Mouse (Mus musculus) neural tube, embryonic 12.5 days (tissue): Measurements from ENCODE around the gene Ddah2. TPM values are rescaled to one million over a fixed set of nuclear protein-coding genes. Genes with fewer than 3 reads are reported as not detected.
A peak's percentile ranks its signal among the peaks of the same experiment; 100 is the strongest.

Source experiments
- ATAC-seq: fragments of 200-750 bp; cut with Nextera tagmentation; 2 replicates; pipeline ENCODE4 v1.8.0; 2017; ENCODE audit warnings: low read depth, mild to moderate bottlenecking, moderate TSS enrichment, moderate library complexity; ENCODE audit not compliant: low FRiP score
- H3K27ac ChIP-seq: fragments of 300-500 bp; sonication (generic); 2 replicates; pipeline ENCODE4 v1.5.1; 2016
- H3K27me3 ChIP-seq: fragments of 300-500 bp; sonication (generic); replicated peaks from 2 replicates; pipeline ENCODE4 v1.6.1; 2016; ENCODE audit warnings: mild to moderate bottlenecking
- H3K36me3 ChIP-seq: fragments of 300-500 bp; sonication (generic); 2 replicates; pipeline ENCODE4 v1.6.1; 2016; ENCODE audit warnings: mild to moderate bottlenecking
- H3K4me1 ChIP-seq: fragments of 300-500 bp; sonication (generic); 2 replicates; pipeline ENCODE4 v1.6.1; 2016
- H3K4me2 ChIP-seq: fragments of 300-500 bp; sonication (generic); replicated peaks from 2 replicates; pipeline ENCODE4 v1.6.1; 2016; ENCODE audit warnings: mild to moderate bottlenecking
- H3K4me3 ChIP-seq: fragments of 300-500 bp; sonication (generic); 2 replicates; pipeline ENCODE4 v1.5.1; 2016
- H3K9ac ChIP-seq: fragments of 300-500 bp; sonication (generic); 2 replicates; pipeline ENCODE4 v1.6.1; 2016; ENCODE audit warnings: mild to moderate bottlenecking
- H3K9me3 ChIP-seq: fragments of 300-500 bp; sonication (generic); 2 replicates; pipeline ENCODE4 v1.6.1; 2016; ENCODE audit warnings: mild to moderate bottlenecking
- WGBS: fragments of 180-500 bp; shearing (Covaris S2); methylation state at CpG from one replicate; pipeline ENCODE4 v1.1.7; 2016; 5-methylcytosine and 5-hydroxymethylcytosine counted together
- polyA plus RNA-seq: library from polyadenylated mRNA; unstranded; fragments of >200 nt; fragmentation: Nextera tagmentation; extraction: Ambion mirVana; gene quantifications from 2 replicates; pipeline ENCODE4 v1.2.1, GENCODE M21; 2016

Ddah2 gene
- polyA plus RNA-seq, 1 experiment from 2014 or later: 591 TPM

DNA sequence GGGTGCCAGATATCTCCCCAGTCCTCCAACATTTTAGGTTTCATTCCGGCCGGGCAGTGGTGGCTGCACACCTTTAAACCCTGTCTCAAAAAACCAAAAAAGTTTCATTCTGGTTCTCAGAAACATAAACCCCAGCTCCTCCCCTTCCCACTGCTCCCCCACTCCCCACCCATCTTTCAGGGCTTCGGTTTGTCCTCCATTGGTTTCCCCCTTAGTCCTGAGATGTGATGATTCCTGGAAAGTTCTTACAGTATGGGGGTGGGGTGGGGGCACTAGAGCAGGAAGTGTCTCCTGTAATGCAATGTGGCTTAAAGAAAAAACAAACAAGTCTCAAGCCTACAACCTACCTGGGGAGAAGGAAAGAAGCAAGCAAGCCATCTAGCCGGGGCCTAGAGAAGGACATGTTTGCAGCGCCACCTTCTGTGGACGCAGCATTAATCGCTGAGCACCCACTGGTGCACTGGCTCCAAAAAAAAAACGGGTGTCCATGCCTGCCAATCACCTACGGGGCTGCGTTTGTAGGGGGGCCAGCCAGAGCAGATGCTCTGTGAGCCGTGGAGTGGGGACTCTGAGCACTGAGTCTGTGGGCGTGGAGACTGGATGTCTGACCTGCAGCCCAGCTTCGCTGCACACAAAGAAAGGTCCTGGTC lies 47.0 kb downstream of the Ddah2 start:
- Histone ChIP-seq H3K4me2 (no peak overlapping the region; the same call in 1 of the 2 replicates), H3K36me3 (peaks cover 30% of the 10 kb centered on the region), H3K9me3 (no peaks in the 10 kb centered on the region), H3K9ac (peak overlapping the region; percentile 13; the same call in 1 of the 2 replicates), H3K27ac (no peak overlapping the region), H3K4me1 (no peaks in the 10 kb centered on the region), H3K27me3 (no peaks in the 10 kb centered on the region), H3K4me3 (no peak overlapping the region)
- 28% methylated on average over 13 of the region's 13 CpGs for WGBS
- ATAC-seq: no peak

DNA sequence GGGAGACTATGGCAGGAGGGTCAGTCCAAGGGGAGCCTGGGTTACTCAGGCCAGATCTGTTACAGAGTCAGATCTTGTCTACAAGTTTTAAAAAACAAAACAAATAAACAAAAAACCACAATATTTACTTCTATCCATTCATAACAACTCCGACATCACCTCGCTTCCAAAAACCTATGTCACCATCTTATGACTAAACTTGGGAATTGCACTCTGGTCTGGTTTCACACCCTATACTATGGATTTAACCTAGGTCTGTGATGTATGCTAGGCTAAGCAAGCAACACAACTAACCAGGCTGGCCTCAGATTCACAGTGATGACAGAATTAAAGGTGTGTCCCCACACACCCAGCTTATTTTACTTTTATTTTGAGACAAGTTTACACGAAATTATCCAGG lies 47.7 kb downstream of the Ddah2 start:
- H3K4me1 ChIP-seq: no peaks in the 10 kb centered on the region
- H3K9me3 ChIP-seq: no peaks in the 10 kb centered on the region
- H3K27me3 ChIP-seq: no peaks in the 10 kb centered on the region
- no peak overlapping the region for H3K27ac ChIP-seq
- no peak overlapping the region for H3K4me3 ChIP-seq
- ATAC-seq: no peak
- peaks cover 23% of the 10 kb centered on the region for H3K36me3 ChIP-seq
- peak overlapping the region; percentile 13; the same call in 1 of the 2 replicates for H3K9ac ChIP-seq
- WGBS: 79% methylated on average over 3 of the region's 3 CpGs
- H3K4me2 ChIP-seq: no peak overlapping the region

DNA sequence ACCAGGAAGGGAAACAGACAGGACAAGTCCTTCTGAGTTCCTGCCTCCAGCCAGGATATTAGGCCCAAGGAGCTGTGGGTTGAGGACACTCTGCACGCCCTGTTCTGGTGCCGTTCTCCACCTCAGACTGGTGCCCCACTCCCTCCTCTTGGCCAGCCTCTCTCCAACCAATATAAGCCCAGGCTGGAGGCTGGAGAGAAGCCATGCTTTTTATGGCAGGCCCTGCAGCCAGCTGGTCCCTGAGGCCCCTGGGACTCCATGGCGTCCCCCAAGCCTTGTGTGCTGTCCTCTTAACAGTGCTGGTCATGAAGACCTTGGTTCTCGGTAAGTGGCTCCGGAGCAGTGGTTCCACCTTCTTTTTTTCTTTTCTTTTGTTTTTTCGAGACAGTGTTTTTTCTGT lies 49.3 kb downstream of the Ddah2 start, which contains the start of gene Ly6g5c:
TSS of gene Ly6g5c (plus strand) at position 183 of the 400 bp plus-strand sequence.
- H3K9ac ChIP-seq: no peak within 1 kb of the TSS
- 80% methylated on average over 6 of the region's 6 CpGs for WGBS
- H3K9me3 ChIP-seq: no peaks in the 10 kb centered on the region
- no peaks in the 10 kb centered on the region; the same call in 1 of the 2 replicates for H3K4me1 ChIP-seq
- H3K27me3 ChIP-seq: no peaks in the 10 kb centered on the region
- no peak within 1 kb of the TSS for H3K4me2 ChIP-seq
- no peak within 1 kb of the TSS for H3K27ac ChIP-seq
- peaks cover 7% of the 10 kb centered on the region for H3K36me3 ChIP-seq
- no peak within 1 kb of the TSS for H3K4me3 ChIP-seq
- no peak for ATAC-seq

Other genes with a start within 250 kb of the Ddah2 start
- gene Stk19, start 222.1 kb upstream of the Ddah2 start, polyA plus RNA-seq: 30.8 and 30.9 TPM in 2 replicates
- gene Dxo, start 222.0 kb upstream of the Ddah2 start, polyA plus RNA-seq: 64.1 and 66.2 TPM in 2 replicates
- gene Skiv2l, start 208.8 kb upstream of the Ddah2 start, polyA plus RNA-seq: 61.2 and 64.7 TPM in 2 replicates
- 95.9 and 98.6 TPM in 2 replicates for gene Nelfe, start 208.6 kb upstream of the Ddah2 start, polyA plus RNA-seq
- 2.0 and 3.0 TPM in 2 replicates for gene Cfb, start 196.5 kb upstream of the Ddah2 start, polyA plus RNA-seq
- gene Zbtb12, start 179.6 kb upstream of the Ddah2 start, polyA plus RNA-seq: 11.5 and 12.0 TPM in 2 replicates
- gene Gm20547, start 177.0 kb upstream of the Ddah2 start, polyA plus RNA-seq: not detected in 2 replicates
- gene C2, start 160.8 kb upstream of the Ddah2 start, polyA plus RNA-seq: 1.0 and 1.5 TPM in 2 replicates
- 113 and 117 TPM in 2 replicates for gene Ehmt2, start 160.6 kb upstream of the Ddah2 start, polyA plus RNA-seq
- not detected in 2 replicates for gene Slc44a4, start 144.6 kb upstream of the Ddah2 start, polyA plus RNA-seq
- gene Neu1, start 127.8 kb upstream of the Ddah2 start, polyA plus RNA-seq: 24.4 and 27.3 TPM in 2 replicates
- gene Hspa1b, start 99.8 kb upstream of the Ddah2 start, polyA plus RNA-seq: 0.26 TPM in 1 of 2 replicates, not detected in the other
- gene Gm20481, start 89.1 kb upstream of the Ddah2 start, polyA plus RNA-seq: not detected in 2 replicates
- 3.1 and 3.5 TPM in 2 replicates for gene Hspa1a, start 86.9 kb upstream of the Ddah2 start, polyA plus RNA-seq
- gene Hspa1l, start 86.3 kb upstream of the Ddah2 start, polyA plus RNA-seq: 1.4 and 2.3 TPM in 2 replicates
- 150 and 158 TPM in 2 replicates for gene Lsm2, start 77.2 kb upstream of the Ddah2 start, polyA plus RNA-seq
- gene Vars, start 58.0 kb upstream of the Ddah2 start, polyA plus RNA-seq: 118 and 119 TPM in 2 replicates
- gene Vwa7, start 42.5 kb upstream of the Ddah2 start, polyA plus RNA-seq: 0.06 and 0.15 TPM in 2 replicates
- 3.8 and 5.0 TPM in 2 replicates for gene Sapcd1, start 31.0 kb upstream of the Ddah2 start, polyA plus RNA-seq
- 3.1 and 4.1 TPM in 2 replicates for gene Msh5, start 12.3 kb upstream of the Ddah2 start, polyA plus RNA-seq
- gene Clic1, start 9.1 kb upstream of the Ddah2 start, polyA plus RNA-seq: 169 and 178 TPM in 2 replicates
- gene Ly6g6c, start 6.4 kb downstream of the Ddah2 start, polyA plus RNA-seq: not detected in 2 replicates
- gene Mpig6b, start 7.1 kb downstream of the Ddah2 start, polyA plus RNA-seq: 0.81 and 0.88 TPM in 2 replicates
- gene Ly6g6e, start 17.9 kb downstream of the Ddah2 start, polyA plus RNA-seq: 0.38 and 0.57 TPM in 2 replicates
- gene Ly6g6d, start 19.0 kb downstream of the Ddah2 start, polyA plus RNA-seq: 1.9 and 2.2 TPM in 2 replicates
- 0.23 and 0.84 TPM in 2 replicates for gene Ly6g6f, start 26.6 kb downstream of the Ddah2 start, polyA plus RNA-seq
- gene Abhd16a, start 30.2 kb downstream of the Ddah2 start, polyA plus RNA-seq: 78.7 and 83.6 TPM in 2 replicates
- gene Ly6g5c, start 49.2 kb downstream of the Ddah2 start, polyA plus RNA-seq: not detected in 2 replicates
- gene Ly6g5b, start 56.4 kb downstream of the Ddah2 start, polyA plus RNA-seq: 1.1 TPM in 2 replicates
- gene Gpank1, start 62.4 kb downstream of the Ddah2 start, polyA plus RNA-seq: 24.9 and 28.0 TPM in 2 replicates
- 289 and 295 TPM in 2 replicates for gene Csnk2b, start 63.0 kb downstream of the Ddah2 start, polyA plus RNA-seq
- 6.1 and 7.8 TPM in 2 replicates for gene D17H6S53E, start 67.3 kb downstream of the Ddah2 start, polyA plus RNA-seq
- 0.32 and 0.93 TPM in 2 replicates for gene Apom, start 73.0 kb downstream of the Ddah2 start, polyA plus RNA-seq
- gene Bag6, start 76.1 kb downstream of the Ddah2 start, polyA plus RNA-seq: 82.8 and 84.5 TPM in 2 replicates
- gene Prrc2a, start 105.9 kb downstream of the Ddah2 start, polyA plus RNA-seq: 205 and 224 TPM in 2 replicates
- gene Aif1, start 117.0 kb downstream of the Ddah2 start, polyA plus RNA-seq: 8.3 and 9.1 TPM in 2 replicates
- gene Lst1, start 129.4 kb downstream of the Ddah2 start, polyA plus RNA-seq: 6.8 and 7.0 TPM in 2 replicates
- 0.39 and 0.57 TPM in 2 replicates for gene Ltb, start 135.4 kb downstream of the Ddah2 start, polyA plus RNA-seq
- gene Tnf, start 143.0 kb downstream of the Ddah2 start, polyA plus RNA-seq: 0.18 TPM in 1 of 2 replicates, not detected in the other
- not detected in 2 replicates for gene Lta, start 146.3 kb downstream of the Ddah2 start, polyA plus RNA-seq
- gene Gm16181, start 161.8 kb downstream of the Ddah2 start, polyA plus RNA-seq: not detected in 2 replicates
- 26.2 and 28.4 TPM in 2 replicates for gene Atp6v1g2, start 174.6 kb downstream of the Ddah2 start, polyA plus RNA-seq
- gene Nfkbil1, start 176.8 kb downstream of the Ddah2 start, polyA plus RNA-seq: 10.6 and 11.5 TPM in 2 replicates
- gene Ddx39b, start 182.7 kb downstream of the Ddah2 start, polyA plus RNA-seq: 511 and 522 TPM in 2 replicates
- gene H2-D1, start 203.7 kb downstream of the Ddah2 start, polyA plus RNA-seq: 55.7 and 58.8 TPM in 2 replicates